Mouse (Mus musculus) heart, postnatal 0 days (tissue): ENCODE data around the gene Fam163a.

Experiments used
- CTCF ChIP-seq: IDR thresholded peaks from 2 replicates; pipeline ENCODE4 v1.5.1; 2016; ENCODE audit warnings: antibody characterized with exemption, control low read depth, low read depth
- EP300 ChIP-seq: IDR thresholded peaks from 2 replicates; pipeline ENCODE4 v1.6.1; 2016; ENCODE audit warnings: antibody characterized with exemption, low read depth

- TF ChIP-seq CTCF: no peak
- no peak for TF ChIP-seq EP300
Measured at GRCm38 (mm10) chr1:156183176-156183958, 21.5 kb downstream of the Fam163a start.
